Mouse (Mus musculus): Measurements from ENCODE around the gene Fcgrt.
"Not testable (repeated sequence)": the region's sequence is repeated elsewhere in the genome, so short reads cannot be mapped to it uniquely, and the experiment has no call there.

Fcgrt gene

DNA sequence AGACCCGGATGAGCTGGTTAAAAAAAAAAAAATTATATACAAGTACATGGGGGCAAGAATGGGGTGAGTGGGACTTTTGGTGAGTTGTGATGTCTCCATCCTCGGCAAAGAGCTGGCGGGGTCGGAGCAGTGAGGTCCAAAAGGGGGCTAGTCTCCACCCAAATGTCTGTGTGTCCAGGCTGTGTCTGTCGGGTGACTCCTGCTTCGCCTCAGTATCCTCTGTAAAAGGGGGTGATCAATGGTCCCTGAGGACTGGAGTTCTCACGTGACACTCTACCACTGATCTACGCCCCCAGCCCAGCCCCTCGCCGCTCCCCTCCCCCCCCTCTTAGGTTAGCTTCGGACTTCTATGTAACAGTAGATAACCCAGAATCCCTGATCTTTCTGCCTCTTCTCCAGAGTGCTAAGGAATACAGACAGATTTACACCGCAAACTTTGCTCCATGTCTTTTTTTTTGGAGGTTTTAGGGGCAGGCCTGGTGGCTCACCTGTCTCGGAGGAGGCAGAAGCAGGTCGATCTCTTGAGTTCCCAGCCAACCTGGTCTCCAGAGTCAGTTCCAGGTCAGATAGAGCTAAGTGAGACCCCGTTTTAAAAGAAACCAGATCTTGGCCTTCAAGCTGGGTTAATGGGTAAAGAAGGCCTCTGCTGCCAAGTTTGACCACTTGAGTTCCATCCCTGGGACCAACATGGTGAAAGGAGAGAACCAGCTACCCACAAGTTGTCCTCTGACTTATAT, 26.3 kb upstream of the Fcgrt start:
- no peak for DNase-seq

DNA sequence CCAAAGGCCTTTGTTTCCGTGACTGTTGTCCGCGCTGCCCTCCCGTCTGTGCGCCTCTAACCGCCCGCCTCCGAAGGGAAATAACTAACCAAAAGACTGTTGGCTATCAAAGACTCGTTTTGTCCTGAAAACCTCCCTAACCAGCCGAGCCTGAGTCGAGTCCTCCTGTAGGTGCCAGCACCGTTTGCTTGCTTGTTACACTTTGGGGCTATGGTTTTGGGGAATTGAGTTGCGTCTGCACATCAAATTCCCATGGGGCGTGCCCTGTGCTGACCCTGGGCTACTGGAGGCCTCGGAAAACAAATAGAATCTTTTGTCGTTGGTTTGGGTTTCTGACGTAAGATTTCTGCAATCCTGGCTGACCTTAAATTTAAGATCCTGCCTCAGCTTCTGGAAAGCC, 25.7 kb upstream of the Fcgrt start:
- peak; percentile 69 to 77 for DNase-seq

DNA sequence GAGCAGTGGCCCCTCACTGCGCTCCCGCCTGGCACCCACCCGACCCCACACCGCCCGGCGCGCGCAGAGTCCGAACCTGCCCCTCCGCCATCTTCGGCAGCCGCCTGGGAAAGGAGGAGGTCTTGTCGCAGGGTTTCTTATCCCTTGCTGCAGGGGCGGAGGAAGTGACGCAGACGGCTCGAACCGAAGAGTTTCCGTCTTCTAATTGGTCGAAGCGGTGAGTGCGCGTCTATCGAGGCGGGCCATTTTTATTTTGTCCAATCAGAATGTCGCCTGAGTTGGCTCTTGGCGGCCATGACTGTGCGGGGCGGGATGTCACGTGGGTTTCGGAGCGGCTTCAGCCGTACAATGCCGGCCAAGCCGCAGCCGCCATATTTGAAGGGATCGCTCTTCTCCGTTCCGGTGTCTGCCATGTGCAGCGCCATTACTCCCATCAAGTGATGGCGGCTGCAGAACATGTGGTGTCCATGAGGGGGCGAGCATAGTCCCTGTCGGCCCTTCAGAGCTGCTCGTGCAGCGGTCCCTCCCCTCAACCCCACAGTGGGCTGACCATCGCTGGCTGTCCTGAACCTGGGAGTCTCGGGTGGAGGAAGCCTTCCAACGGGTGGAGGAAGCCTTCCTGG, 25.1 kb upstream of the Fcgrt start, which contains the start of gene Rpl13a:
Gene Rpl13a (minus strand): TSS at position 138 of the 623 bp plus-strand sequence.
- peak; percentile 98 to 99 for DNase-seq

DNA sequence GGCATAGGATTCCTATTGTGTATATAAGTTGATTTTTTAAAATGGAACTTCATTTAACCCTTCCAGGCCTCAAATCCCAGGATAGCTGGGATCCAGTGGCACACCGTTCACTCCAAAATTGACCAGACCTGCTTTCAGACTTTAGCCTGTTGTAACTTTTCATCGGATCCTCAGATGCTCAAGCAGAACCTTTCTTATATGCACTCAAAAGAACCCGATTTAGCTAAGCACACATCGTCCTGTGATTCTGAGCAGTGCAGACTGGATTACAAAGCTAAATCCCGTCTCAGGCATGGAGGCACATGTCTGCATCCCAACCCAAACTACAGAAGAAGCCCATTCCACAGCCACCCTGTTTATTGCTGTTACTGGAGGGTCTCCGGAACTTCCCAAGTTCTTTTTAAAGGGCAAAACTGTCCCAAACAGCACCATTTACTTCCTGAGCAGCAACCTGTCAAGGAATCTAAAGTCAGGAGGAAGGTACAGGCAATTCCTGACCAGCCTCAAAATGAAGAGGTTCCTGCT, 24.1 kb upstream of the Fcgrt start:
- no peak for DNase-seq

DNA sequence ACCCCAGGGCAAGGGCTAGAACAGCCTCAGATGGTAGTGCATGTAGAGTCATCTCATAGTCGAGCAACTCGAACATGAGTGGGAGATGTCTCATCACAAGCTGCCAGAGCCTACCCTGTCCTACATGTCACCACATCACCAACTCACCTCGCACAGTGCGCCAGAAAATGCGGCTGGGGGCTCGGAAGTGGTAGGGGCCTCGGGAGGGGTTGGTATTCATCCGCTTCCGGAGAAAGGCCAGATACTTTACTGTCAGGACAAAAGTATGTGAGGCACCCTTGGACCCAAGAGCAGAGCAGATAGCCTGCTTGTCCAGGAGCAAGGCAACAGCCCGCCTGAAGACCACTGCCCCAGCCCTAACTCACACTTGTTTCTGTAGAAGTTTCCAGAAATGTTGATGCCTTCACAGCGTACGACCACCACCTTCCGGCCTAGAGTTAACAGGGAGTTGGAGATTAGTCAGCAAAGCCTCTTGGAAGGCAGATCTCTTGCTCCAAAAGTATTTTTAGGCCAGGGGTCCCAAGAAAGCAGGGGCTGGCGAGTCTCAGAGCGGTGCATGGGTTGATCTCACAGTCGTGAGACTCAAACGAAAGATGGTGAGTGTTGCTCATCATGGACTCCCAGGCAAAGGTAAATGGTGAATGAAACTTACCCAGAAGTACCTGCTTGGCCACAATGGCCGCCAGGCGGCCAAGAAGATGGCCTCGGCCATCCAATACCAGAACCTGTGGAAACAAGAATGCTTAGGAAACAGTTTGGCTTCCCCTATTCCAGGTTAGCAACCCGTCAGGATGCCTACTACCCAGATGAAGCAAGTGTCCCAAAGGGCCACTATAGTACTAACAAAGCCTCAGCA, 23.4 kb upstream of the Fcgrt start:
- no peak for DNase-seq

DNA sequence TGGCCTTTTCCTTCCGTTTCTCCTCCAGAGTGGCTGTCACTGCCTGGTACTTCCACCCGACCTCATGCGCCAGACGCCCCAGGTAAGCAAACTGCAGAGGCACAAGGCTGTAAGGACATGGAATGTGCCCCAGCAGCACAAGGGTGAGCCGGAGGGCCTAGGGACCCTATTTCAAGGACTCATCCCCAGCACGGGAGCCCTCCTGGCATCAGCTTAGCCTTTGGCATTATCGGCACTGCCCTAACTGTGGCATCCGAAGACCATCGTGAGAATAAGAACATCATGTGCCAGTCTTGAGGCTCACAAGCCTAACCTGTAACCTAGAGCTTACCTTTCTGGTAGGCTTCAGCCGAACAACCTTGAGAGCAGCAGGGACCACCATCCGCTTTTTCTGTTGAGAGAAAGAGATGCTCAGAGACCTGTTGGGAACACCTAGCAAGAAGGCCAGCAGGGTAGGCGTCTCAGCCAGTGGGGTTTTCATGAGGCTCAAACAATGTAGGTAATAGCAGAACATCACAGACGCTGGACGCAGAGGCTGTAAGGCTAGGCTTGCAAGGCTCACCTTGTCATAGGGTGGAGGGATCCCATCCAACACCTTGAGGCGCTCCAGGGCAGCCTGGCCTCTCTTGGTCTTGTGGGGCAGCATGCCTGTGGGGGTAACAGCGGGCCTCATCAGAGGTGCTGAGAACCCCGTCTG, 22.6 kb upstream of the Fcgrt start:
- DNase-seq = no peak

DNA sequence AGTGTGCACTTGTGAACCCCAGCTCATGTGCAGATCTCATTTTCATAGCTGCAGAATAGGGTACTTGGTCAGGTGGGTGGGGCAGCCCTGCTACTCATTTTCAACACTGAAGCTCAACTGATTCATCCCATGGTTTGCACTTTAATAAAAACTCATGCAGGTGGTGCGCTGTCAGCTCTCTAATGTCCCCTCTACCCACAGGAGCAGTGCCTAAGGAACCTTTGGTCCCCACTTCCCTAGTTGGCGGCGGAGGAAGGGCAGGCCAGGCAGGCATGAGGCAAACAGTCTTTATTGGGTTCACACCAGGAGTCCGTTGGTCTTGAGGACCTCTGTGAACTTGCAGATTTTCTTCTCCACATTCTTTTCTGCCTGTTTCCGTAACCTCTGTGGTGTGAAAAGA, 22.0 kb upstream of the Fcgrt start:
- not testable (repeated sequence) for DNase-seq

DNA sequence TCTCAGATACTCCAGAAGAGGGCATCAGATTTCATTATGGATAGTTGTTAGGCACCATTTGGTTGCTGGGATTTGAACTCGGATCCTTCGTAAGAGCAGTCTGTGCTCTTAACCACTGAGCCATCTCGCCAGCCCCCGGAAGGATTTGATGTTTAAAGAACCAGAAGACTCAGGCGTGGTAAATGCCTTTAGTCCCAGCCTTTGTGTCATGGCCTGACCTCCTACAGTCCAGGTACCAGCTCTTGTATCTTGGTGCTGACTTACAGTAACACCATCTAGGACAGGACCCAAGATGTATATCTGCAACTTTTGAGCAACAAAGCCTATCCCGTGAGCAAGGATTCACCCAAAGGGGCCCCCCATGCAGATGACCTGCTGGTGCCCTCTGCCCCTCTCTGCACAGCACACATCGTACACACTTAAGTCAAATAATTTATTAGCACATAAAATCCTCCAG, 21.5 kb upstream of the Fcgrt start:
- DNase-seq = no peak

DNA sequence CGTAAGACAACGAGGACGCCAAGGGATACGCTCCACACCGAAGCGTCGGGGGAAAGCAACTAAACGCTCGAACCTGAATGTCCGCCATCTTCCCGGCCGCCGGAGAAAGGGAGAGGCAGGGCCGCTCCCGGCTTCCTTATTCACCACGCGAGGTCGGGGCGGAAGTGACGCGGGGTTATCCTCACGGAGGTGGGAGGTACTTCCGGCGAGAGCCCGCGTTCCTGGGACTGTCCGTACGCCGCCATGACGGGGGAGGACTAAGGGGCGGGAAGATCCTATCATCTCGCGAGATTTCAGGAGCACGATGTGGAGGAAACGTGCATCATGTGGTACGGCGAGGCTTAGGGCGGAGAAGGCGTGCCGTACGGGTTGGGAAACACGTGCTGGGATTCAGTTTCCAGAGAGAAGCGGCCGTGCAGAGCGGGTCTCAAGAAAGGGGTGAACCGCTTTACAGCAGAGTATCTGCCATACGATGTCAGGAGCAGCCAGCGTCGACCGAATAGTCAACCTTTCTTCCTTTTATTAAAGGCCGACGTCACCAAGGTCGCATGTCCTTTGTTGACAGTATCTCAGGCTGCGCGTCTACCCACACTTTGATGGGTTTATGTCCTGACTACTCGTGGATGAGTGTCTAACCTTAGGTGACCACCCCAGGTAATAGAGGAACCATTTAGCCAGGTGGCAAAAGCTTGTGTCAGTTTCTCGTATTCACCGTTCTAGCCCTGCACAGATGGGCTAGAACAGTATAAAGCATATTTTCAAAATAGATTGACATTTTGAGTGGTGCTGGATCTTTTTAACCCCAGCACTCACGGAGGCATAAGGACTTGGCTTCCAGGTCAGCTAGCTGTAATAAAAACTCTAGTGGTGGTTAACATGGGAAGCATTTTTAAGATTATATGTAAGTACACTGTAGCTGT, 20.8 kb upstream of the Fcgrt start, which contains the start of gene Rps11:
Gene Rps11 (minus strand): TSS at position 216 of the 920 bp plus-strand sequence.
- DNase-seq = peak; percentile 99 to 100

DNA sequence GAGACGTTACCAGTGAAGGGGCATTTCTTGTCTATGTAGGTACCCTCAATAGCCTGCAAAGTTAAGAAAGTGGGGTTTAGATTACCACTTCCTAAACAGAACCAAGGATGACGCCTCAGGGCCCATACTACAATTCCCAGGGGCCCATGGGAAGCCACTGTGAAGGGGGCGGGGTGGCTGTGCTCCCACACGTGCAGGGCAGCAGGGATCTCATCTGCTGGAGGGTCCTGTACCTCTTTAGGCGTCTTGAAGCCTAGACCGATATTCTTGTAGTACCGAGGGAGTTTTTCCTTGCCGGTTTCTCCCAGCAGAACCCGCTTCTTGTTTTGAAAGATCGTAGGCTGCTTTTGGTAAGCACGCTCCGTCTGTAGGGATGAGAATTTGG, 19.5 kb upstream of the Fcgrt start:
- DNase-seq = peak in 1 of 2 experiments; percentile 46

DNA sequence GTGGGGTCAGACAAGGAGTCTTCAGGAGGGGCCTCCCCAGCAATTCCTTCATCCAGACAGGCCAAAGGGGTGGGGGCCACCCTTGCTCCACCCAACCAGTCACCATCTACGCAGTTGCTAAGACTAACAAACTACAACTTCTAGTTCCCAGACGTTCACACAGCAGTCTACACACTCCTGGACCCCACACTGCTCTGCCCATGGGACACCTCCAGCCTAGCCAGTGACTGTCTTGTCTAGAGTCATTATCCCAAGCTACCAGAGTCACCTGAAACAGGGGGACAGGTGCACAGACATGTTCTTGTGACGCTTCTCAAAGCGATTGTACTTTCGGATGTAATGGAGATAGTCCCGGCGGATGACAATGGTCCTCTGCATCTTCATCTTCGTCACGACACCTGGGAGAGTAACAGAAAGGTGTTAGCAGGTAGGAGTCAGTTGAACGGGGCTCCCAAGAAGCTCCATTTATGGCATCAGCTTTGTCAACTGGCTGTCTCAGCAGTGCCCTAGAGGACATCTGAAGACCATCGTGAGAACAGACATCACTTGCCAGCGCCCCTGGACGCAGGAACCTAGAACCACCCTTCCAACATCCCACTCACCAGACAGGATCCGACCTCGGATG, 19.0 kb upstream of the Fcgrt start:
- no peak for DNase-seq

DNA sequence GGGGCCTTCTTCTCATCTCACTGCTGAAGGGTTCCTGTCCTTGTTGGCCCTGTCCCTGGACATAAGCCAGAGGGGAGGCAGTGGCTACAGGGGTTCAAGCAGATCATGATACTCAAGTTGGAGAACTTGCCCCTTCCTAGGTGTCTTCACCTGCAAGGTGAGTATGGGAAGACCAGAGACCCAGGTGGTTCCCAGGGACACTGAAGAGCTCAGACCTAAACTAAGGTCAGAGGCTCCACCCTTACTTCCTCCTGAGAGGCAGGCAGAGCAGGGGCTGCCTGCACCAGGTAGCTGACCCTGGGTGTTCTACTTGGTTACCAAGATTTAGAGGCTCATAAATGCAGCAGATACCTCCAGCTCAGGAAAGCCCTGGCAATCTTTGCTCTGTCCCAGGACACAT, 18.3 kb upstream of the Fcgrt start:
- DNase-seq = no peak

DNA sequence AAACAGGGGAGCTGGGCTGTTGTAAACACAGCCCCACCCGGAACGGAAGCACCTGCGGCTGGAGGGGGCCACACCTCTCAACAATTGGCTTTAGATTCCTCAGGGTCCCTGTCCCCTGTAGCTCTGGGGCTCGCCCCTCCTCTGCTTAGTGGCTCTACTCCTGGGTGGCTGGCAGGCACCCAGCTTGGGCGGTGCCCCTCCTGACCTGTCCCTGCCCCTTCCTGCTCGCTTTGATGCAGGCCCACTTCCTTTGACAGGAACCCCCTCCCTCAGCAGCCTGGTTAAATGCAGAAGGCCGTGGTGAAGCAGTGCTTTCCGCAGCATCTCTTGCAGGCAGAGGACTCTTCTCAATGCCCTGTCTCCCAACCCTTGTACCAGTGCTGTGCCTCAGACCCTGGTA, 17.8 kb upstream of the Fcgrt start:
- peak; percentile 70 to 87 for DNase-seq

DNA sequence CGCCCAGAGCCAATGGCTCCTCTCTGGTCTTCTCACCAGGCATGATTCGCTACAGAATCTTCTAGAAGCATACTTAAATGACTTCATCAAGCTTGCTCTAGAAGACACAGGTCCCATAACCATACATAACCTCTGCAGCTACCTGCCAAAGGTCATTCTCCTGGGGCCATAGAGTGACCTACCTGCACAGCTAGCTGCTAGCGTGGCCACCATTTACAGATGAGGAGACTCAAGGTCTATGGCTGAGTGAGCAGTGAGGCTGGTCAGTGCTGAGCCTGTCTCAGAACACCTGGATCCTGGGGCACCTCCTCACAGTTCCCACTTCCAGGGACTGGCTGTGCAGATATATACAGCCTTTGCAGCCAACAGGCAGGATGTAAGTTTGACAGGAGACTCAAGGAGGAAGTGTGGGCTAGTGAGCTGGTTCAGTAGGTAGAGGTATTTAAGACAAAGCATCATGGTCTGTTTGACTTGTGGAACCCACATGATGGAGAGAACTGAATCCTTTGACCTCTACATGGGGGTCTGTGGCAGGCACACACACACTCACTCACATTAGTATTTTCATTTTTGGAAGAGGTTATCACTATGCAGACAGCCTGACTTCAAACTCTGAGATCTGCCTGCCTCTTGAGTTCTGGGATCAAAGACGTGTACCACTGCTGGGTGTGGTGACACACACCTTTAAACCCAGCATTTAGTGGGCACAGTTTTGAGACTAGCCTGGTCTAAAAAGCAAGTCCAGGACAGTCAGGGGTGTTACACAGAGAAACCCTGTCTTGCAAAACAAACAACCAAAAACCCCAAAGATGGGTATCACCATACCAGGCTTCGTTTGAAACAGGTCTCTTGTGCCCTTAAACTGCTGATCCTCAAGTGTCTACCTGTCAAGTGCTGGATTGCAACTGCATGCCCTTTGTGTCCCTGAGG, 16.4 kb upstream of the Fcgrt start:
- DNase-seq = no peak

DNA sequence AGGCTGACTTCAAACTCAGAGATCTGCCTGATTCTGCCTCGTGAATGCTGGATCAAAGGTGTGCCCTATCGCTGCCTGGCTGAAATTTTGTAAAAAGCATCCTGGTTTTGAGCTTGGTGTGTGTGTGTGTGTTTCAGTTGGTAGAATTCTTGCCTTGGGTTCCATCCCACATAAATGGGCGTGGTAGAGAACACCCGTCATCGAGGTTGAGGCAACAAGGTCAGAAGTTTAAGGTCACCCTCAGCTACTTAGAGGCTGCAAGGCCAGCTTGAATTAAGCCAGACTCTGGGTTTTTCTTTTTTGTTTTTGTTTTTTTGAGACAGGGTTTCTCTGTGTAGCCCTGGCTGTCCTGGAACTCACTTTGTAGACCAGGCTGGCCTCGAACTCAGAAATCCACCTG, 14.7 kb upstream of the Fcgrt start:
- no peak for DNase-seq

DNA sequence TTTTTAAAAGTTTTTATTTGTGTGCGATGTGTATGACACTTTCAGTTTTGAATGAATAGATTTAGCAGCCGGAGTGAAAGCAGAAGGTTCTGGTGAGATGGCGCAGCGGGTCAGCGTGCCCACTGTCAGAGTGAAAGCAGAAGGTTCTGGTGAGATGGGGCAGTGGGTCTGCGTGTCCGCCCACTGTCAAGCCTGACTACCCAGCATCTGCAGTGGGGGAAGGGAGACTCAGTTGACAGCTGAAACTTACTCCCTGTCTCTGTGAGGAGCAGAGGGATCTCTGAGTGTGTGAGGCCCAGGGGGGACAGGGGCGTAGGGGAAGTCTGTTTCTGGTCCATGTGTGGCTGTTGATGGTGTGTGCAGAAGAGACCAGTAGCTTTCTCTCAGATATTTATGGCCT, 13.9 kb upstream of the Fcgrt start:
- no peak for DNase-seq

DNA sequence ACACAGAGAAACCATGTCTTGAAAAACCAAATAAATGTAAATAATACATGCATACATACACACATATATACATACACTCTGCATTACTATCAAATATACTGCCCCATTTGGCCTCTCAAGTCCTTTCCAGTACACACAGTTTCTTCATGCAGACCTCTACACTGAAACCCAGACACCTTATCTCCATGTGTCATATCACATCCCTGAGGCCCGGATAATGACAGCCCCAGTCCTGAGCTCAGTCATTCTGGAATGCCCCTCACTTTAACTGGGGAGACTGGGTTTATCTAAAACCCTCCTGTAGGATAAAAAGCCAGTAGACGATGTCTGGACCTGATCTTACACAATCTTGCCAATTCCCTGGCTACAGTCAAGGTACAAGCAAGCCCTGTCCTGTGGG, 9.8 kb upstream of the Fcgrt start:
- no peak for DNase-seq

DNA sequence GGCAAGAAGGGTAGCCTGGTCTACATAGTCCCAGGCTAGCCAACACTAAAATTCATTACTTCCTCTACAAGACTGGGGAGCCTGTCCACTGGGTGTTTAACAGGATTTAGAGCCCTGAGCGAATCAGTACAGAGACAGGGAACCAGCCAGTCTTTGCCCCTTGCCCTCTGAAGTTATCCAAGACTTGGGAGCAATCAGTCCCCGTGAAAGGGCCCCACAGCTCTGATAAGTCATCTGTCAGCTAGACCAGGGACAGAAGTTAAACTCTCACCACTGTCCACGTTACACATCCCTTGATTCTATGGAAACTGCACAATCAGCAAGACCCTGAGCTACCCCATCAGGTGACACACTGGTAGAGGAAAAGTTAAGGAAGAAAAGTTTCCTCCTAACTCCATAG, 8.9 kb upstream of the Fcgrt start:
- DNase-seq = no peak

DNA sequence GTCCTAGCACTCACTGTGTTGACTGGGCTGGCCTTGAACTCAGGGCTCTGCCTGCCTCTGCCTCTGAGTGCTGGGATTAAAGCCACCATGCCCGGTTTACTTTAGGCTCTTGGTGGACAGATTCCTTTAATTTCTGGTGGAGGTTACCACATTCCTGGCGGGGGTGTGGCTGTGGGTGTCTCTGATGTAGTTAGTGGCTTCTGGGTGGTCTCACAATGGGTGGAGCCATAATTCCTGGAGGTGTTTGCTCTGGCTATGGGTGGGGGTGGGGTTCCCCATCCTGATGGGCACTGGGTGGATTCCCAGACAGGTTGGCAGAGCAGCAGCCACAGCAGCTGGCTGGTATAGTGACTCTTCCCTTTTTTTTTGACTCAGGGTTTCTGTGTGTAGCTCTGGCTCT, 8.3 kb upstream of the Fcgrt start:
- peak in 1 of 2 experiments; percentile 26 for DNase-seq

DNA sequence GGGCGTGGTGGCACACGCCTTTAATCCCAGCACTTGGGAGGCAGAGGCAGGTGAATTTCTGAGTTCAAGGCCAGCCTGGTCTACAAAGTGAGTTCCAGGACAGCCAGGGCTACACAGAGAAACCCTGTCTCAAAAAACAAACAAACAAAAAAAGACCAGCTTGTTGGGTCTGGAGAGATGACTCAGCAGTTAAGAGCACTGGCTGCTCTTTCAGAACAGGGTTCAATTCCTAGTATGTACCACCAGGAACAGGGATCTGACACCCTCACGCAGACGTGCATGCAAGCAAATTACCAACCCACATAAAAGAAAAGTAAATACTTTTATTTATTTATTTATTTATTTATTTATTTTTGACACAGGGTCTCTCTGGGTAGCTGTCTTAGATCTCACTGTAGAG, 6.4 kb upstream of the Fcgrt start:
- DNase-seq = not testable (repeated sequence)

Data from kidney, postnatal 25 days (tissue).